20 mouse cellular contexts compared by ENCODE assay signal in genomic region chr7:144636000-144636399, GRCm38 (mm10). TPM values are rescaled to one million over a fixed set of nuclear protein-coding genes. Genes with fewer than 3 reads are reported as not detected.
A peak's percentile ranks its signal among the peaks of the same experiment; 100 is the strongest.
DNase-seq lines count a peak whose midpoint lies in the region; ATAC-seq and TF ChIP-seq lines count a peak whose summit lies in the region.
"Had no signal": no experiment of that assay in that cellular context is flagged by ENCODE, and none has a peak within 500 bp of the region (broad histone marks: within the 10 kb centered on the region; RNA-seq: fewer than 3 reads in every experiment).

No protein-coding gene starts in this region.

- H3K27ac ChIP-seq in hindbrain, embryonic 10.5 days = peak overlapping the region; percentile 80
- no peak overlapping the region for H3K27ac ChIP-seq in hindbrain, embryonic 11.5 days (ENCODE audit: low read depth, low read length)
- H3K27ac ChIP-seq in midbrain, embryonic 10.5 days (replicated peaks) = peak overlapping the region; percentile 91
- no peak overlapping the region for H3K27ac ChIP-seq in midbrain, embryonic 14.5 days (replicated peaks; ENCODE audit: low read depth, low read length)
- H3K27ac ChIP-seq in hindbrain, postnatal 0 days = no peak overlapping the region
- peak overlapping the region; percentile 18; the same call in 1 of the 2 replicates for H3K27ac ChIP-seq in midbrain, postnatal 0 days (ENCODE audit: low read depth, low read length)
- H3K27ac ChIP-seq: embryonic facial prominence, embryonic 12.5 days; limb, embryonic 13.5 days; liver, embryonic 15.5 days; midbrain, embryonic 12.5 days had no signal

- peaks cover 21% of the 10 kb centered on the region for H3K36me3 ChIP-seq in hindbrain, embryonic 10.5 days
- no peaks in the 10 kb centered on the region for H3K36me3 ChIP-seq in hindbrain, embryonic 11.5 days (ENCODE audit: control insufficient read depth, insufficient read depth, low read length)
- H3K36me3 ChIP-seq in midbrain, embryonic 10.5 days = peaks cover 69% of the 10 kb centered on the region
- H3K36me3 ChIP-seq in midbrain, embryonic 14.5 days (ENCODE audit: control insufficient read depth, insufficient read depth, low read length) = no peaks in the 10 kb centered on the region
- no peaks in the 10 kb centered on the region for H3K36me3 ChIP-seq in hindbrain, postnatal 0 days (ENCODE audit: insufficient read depth, low read length)
- no peaks in the 10 kb centered on the region for H3K36me3 ChIP-seq in midbrain, postnatal 0 days (ENCODE audit: insufficient read depth, low read length)
- H3K36me3 ChIP-seq: embryonic facial prominence, embryonic 12.5 days; limb, embryonic 13.5 days; liver, embryonic 15.5 days had no signal

- no peak overlapping the region for H3K9ac ChIP-seq in hindbrain, embryonic 11.5 days (ENCODE audit: low read depth, low read length)
- H3K9ac ChIP-seq in midbrain, embryonic 14.5 days (replicated peaks; ENCODE audit: low read length) = no peak overlapping the region
- H3K9ac ChIP-seq in hindbrain, postnatal 0 days (replicated peaks; ENCODE audit: low read length) = no peak overlapping the region
- no peak overlapping the region for H3K9ac ChIP-seq in midbrain, postnatal 0 days (replicated peaks; ENCODE audit: low read length, poor library complexity, severe bottlenecking)
- H3K9ac ChIP-seq: embryonic facial prominence, embryonic 12.5 days; limb, embryonic 13.5 days; liver, embryonic 15.5 days; midbrain, embryonic 12.5 days had no signal

- H3K4me3 ChIP-seq in hindbrain, embryonic 10.5 days = no peak overlapping the region
- H3K4me3 ChIP-seq in hindbrain, embryonic 11.5 days (ENCODE audit: low read depth, low read length) = no peak overlapping the region
- no peak overlapping the region for H3K4me3 ChIP-seq in midbrain, embryonic 10.5 days
- H3K4me3 ChIP-seq in midbrain, embryonic 14.5 days (replicated peaks; ENCODE audit: low read depth, low read length) = no peak overlapping the region
- H3K4me3 ChIP-seq in hindbrain, postnatal 0 days (ENCODE audit: low read length) = no peak overlapping the region
- H3K4me3 ChIP-seq in midbrain, postnatal 0 days (ENCODE audit: low read depth, low read length) = no peak overlapping the region
- H3K4me3 ChIP-seq: embryonic facial prominence, embryonic 12.5 days; limb, embryonic 13.5 days; liver, embryonic 15.5 days; midbrain, embryonic 12.5 days had no signal

- H3K27me3 ChIP-seq in hindbrain, embryonic 10.5 days (ENCODE audit: insufficient read depth, poor library complexity, severe bottlenecking) = peaks cover 62% of the 10 kb centered on the region
- H3K27me3 ChIP-seq in hindbrain, embryonic 11.5 days (ENCODE audit: control insufficient read depth, insufficient read depth, low read length) = peaks cover 3% of the 10 kb centered on the region; the same call in 1 of the 2 replicates
- H3K27me3 ChIP-seq in midbrain, embryonic 10.5 days (ENCODE audit: low read depth, poor library complexity, severe bottlenecking) = peaks cover 75% of the 10 kb centered on the region
- H3K27me3 ChIP-seq in midbrain, embryonic 14.5 days (ENCODE audit: control insufficient read depth, insufficient read depth, low read length) = no peaks in the 10 kb centered on the region
- no peaks in the 10 kb centered on the region for H3K27me3 ChIP-seq in hindbrain, postnatal 0 days (ENCODE audit: insufficient read depth, low read length)
- H3K27me3 ChIP-seq in midbrain, postnatal 0 days (ENCODE audit: insufficient read depth, low read length) = no peaks in the 10 kb centered on the region
- H3K27me3 ChIP-seq: embryonic facial prominence, embryonic 12.5 days; limb, embryonic 13.5 days; liver, embryonic 15.5 days had no signal

- no peak for ATAC-seq in hindbrain, embryonic 11.5 days (ENCODE audit: low FRiP score)
- ATAC-seq in midbrain, embryonic 14.5 days (ENCODE audit: low FRiP score, low TSS enrichment) = no peak
- peak; percentile 69 for ATAC-seq in hindbrain, postnatal 0 days
- peak; percentile 62; the same call in 1 of the 2 replicates for ATAC-seq in midbrain, postnatal 0 days (ENCODE audit: low FRiP score)
- ATAC-seq: CD4-positive, CD25-positive, alpha-beta regulatory T cell, adult 4 months had no signal

- WGBS in hindbrain, embryonic 10.5 days = 57% methylated on average over 2 of the region's 2 CpGs
- WGBS in hindbrain, embryonic 11.5 days = 54% methylated on average over 2 of the region's 2 CpGs
- 73% methylated on average over 2 of the region's 2 CpGs for WGBS in midbrain, embryonic 10.5 days
- 48% methylated on average over 2 of the region's 2 CpGs for WGBS in midbrain, embryonic 14.5 days
- 30% methylated on average over 2 of the region's 2 CpGs for WGBS in hindbrain, postnatal 0 days
- whole genome bisulfite sequencing in midbrain, postnatal 0 days = 29% methylated on average over 2 of the region's 2 CpGs

- TF ChIP-seq CTCF in hindbrain, postnatal 0 days (IDR thresholded peaks at IDR 0.05; ENCODE audit: low read depth) = no peak
- no peak for TF ChIP-seq CTCF in midbrain, postnatal 0 days (IDR thresholded peaks at IDR 0.05)

- DNase-seq in hindbrain, embryonic 10.5 days (ENCODE audit: low spot score) = no peak
- no peak for DNase-seq in hindbrain, embryonic 11.5 days (ENCODE audit: low spot score)
- no peak for DNase-seq in midbrain, embryonic 10.5 days (ENCODE audit: low spot score)
- no peak for DNase-seq in midbrain, embryonic 14.5 days
- DNase-seq in hindbrain, postnatal 0 days (ENCODE audit: low spot score) = no peak
- DNase-seq in midbrain, postnatal 0 days (ENCODE audit: low spot score) = peak; percentile 15
- no peak for DNase-seq in frontal cortex, postnatal 14 days (ENCODE audit: low spot score in 2 of 2)
- no peak for DNase-seq in thymus, postnatal 4 days
- DNase-seq: adrenal gland, adult 8-10 months; cerebellum, postnatal 36 days; gastrocnemius, postnatal 14 days; heart, postnatal 14 days; kidney, adult 2 months; kidney, postnatal 4 days; right cerebral cortex, postnatal 14 days had no signal

- H3K4me1 ChIP-seq in hindbrain, embryonic 10.5 days (replicated peaks) = peaks cover 21% of the 10 kb centered on the region
- H3K4me1 ChIP-seq in hindbrain, embryonic 11.5 days (replicated peaks; ENCODE audit: control insufficient read depth, insufficient read depth, low read length) = 0 out of 2 replicates have a peak, but pooled peaks cover 2% of the 10 kb centered on the region
- H3K4me1 ChIP-seq in midbrain, embryonic 10.5 days = peaks cover 19% of the 10 kb centered on the region
- 0 out of 2 replicates have a peak, but pooled peaks cover 3% of the 10 kb centered on the region for H3K4me1 ChIP-seq in midbrain, embryonic 14.5 days (ENCODE audit: control insufficient read depth, insufficient read depth, low read length)
- no peaks in the 10 kb centered on the region for H3K4me1 ChIP-seq in hindbrain, postnatal 0 days (ENCODE audit: insufficient read depth, low read length)
- no peaks in the 10 kb centered on the region for H3K4me1 ChIP-seq in midbrain, postnatal 0 days (ENCODE audit: insufficient read depth, low read length)
- H3K4me1 ChIP-seq: embryonic facial prominence, embryonic 12.5 days; limb, embryonic 13.5 days; liver, embryonic 15.5 days had no signal

- H3K9me3 ChIP-seq in hindbrain, embryonic 10.5 days = no peaks in the 10 kb centered on the region
- H3K9me3 ChIP-seq in hindbrain, embryonic 11.5 days (ENCODE audit: control insufficient read depth, low read length) = no peaks in the 10 kb centered on the region
- no peaks in the 10 kb centered on the region for H3K9me3 ChIP-seq in midbrain, embryonic 10.5 days (replicated peaks)
- H3K9me3 ChIP-seq in midbrain, embryonic 14.5 days (ENCODE audit: control insufficient read depth, low read length) = no peaks in the 10 kb centered on the region
- H3K9me3 ChIP-seq in hindbrain, postnatal 0 days (ENCODE audit: low read length) = no peaks in the 10 kb centered on the region
- H3K9me3 ChIP-seq in midbrain, postnatal 0 days (ENCODE audit: low read length) = no peaks in the 10 kb centered on the region
- H3K9me3 ChIP-seq: embryonic facial prominence, embryonic 12.5 days; limb, embryonic 13.5 days; liver, embryonic 15.5 days; midbrain, embryonic 12.5 days had no signal

- H3K4me2 ChIP-seq in hindbrain, embryonic 11.5 days (replicated peaks; ENCODE audit: low read depth, low read length) = no peak overlapping the region
- no peak overlapping the region for H3K4me2 ChIP-seq in midbrain, embryonic 14.5 days (ENCODE audit: low read length)
- no peak overlapping the region for H3K4me2 ChIP-seq in hindbrain, postnatal 0 days (ENCODE audit: low read depth, low read length)
- H3K4me2 ChIP-seq in midbrain, postnatal 0 days (ENCODE audit: low read depth, low read length, poor library complexity, severe bottlenecking) = no peak overlapping the region
- H3K4me2 ChIP-seq: embryonic facial prominence, embryonic 12.5 days; limb, embryonic 13.5 days; liver, embryonic 15.5 days; midbrain, embryonic 12.5 days had no signal

RNA-seq across cellular contexts. Expression of gene Fadd, which starts 53.7 kb away (rescaled TPM):
- 10.1 TPM in 2 replicates for polyA plus RNA-seq in hindbrain, embryonic 10.5 days (2016; fragmentation: Nextera tagmentation; extraction: Ambion mirVana)
- 8.3 and 8.6 TPM in 2 replicates for polyA plus RNA-seq in hindbrain, embryonic 11.5 days (2014; fragmentation: Nextera tagmentation; extraction: Ambion mirVana)
- polyA plus RNA-seq in midbrain, embryonic 10.5 days (2016; fragmentation: Nextera tagmentation; extraction: Ambion mirVana) = 11.0 and 11.6 TPM in 2 replicates
- polyA plus RNA-seq in midbrain, embryonic 14.5 days (2014; fragmentation: Nextera tagmentation; extraction: Ambion mirVana) = 4.2 and 6.1 TPM in 2 replicates
- 3.4 and 4.3 TPM in 2 replicates for total RNA-seq in hindbrain, postnatal 0 days (2014; rRNA removed)
- 3.1 and 3.7 TPM in 2 replicates for polyA plus RNA-seq in hindbrain, postnatal 0 days (2015; fragmentation: Nextera tagmentation; extraction: Ambion mirVana)
- 2.3 and 2.6 TPM in 2 replicates for total RNA-seq in midbrain, postnatal 0 days (2014; rRNA removed)
- 2.4 and 3.4 TPM in 2 replicates for polyA plus RNA-seq in midbrain, postnatal 0 days (2015; fragmentation: Nextera tagmentation; extraction: Ambion mirVana)

Comparison
In these comparisons a context has a peak if more than half of its experiments do, and no peak if none do; other contexts are left out.
1. H3K27ac ChIP-seq: peak in hindbrain, embryonic 10.5 days (single experiment), midbrain, embryonic 10.5 days (single experiment) and midbrain, postnatal 0 days (single experiment); none in hindbrain, embryonic 11.5 days (single experiment), midbrain, embryonic 14.5 days (single experiment) and hindbrain, postnatal 0 days (single experiment).
2. ATAC-seq: peak in hindbrain, postnatal 0 days (single experiment) and midbrain, postnatal 0 days (single experiment); none in hindbrain, embryonic 11.5 days (single experiment) and midbrain, embryonic 14.5 days (single experiment).